In the genomic region with DNA sequence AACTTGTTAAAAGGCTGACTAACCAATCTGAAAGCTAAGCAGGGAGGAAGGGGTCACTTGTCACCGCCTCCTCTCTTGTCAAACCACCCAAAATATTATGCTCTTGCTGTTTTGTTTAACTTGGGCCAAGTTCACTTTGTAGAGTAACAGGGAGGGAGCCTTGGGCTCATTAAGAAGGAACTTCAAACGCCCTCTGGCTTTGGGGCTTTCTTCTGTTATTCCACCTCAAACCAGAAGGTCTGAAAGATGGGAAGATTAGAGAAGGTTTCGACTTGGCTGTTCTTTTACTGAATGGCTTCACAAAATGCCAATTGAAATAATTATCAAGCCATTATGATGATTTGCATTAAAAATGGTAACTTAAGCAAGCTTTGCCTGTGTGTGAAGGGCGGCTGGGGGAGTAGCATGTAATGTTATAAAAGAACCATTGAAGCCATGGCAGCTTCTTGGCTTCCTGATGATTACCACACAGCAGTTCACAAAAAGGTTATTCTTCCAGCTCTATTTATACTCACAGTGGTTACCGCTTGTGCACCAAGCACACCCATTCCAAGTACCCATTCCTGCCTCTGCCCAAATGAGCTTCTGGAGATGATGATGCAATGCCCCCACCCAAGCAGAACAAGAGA, we compare ENCODE assay signal across 22 mouse cellular contexts.
DNase-seq lines count a peak whose midpoint lies in the region; ATAC-seq and TF ChIP-seq lines count a peak whose summit lies in the region.
"Had no signal": no experiment of that assay in that cellular context is flagged by ENCODE, and none has a peak within 500 bp of the region (broad histone marks: within the 10 kb centered on the region; RNA-seq: fewer than 3 reads in every experiment).

No protein-coding gene starts in this region.

- no peak overlapping the region for H3K27ac ChIP-seq in hindbrain, embryonic 14.5 days
- no peak overlapping the region for H3K27ac ChIP-seq in hindbrain, embryonic 10.5 days
- no peak overlapping the region for H3K27ac ChIP-seq in midbrain, embryonic 15.5 days
- H3K27ac ChIP-seq in midbrain, embryonic 10.5 days (replicated peaks): no peak overlapping the region
- no peak overlapping the region for H3K27ac ChIP-seq in intestine, embryonic 16.5 days (ENCODE audit: low read length)
- H3K27ac ChIP-seq: heart, adult 2 months; intestine, embryonic 15.5 days; midbrain, embryonic 12.5 days had no signal

- H3K27me3 ChIP-seq in hindbrain, embryonic 14.5 days (ENCODE audit: control insufficient read depth, insufficient read depth, low read length): no peaks in the 10 kb centered on the region
- no peaks in the 10 kb centered on the region for H3K27me3 ChIP-seq in hindbrain, embryonic 10.5 days (ENCODE audit: insufficient read depth, poor library complexity, severe bottlenecking)
- H3K27me3 ChIP-seq in midbrain, embryonic 15.5 days (replicated peaks): no peaks in the 10 kb centered on the region
- no peaks in the 10 kb centered on the region for H3K27me3 ChIP-seq in midbrain, embryonic 10.5 days (ENCODE audit: low read depth, poor library complexity, severe bottlenecking)
- H3K27me3 ChIP-seq in intestine, embryonic 16.5 days (replicated peaks; ENCODE audit: control insufficient read depth, insufficient read depth, low read length): no peaks in the 10 kb centered on the region
- H3K27me3 ChIP-seq: intestine, embryonic 15.5 days; midbrain, embryonic 12.5 days; Patski had no signal

- H3K4me3 ChIP-seq in hindbrain, embryonic 14.5 days (replicated peaks; ENCODE audit: low read length): no peak overlapping the region
- no peak overlapping the region for H3K4me3 ChIP-seq in hindbrain, embryonic 10.5 days
- H3K4me3 ChIP-seq in midbrain, embryonic 15.5 days: no peak overlapping the region
- no peak overlapping the region for H3K4me3 ChIP-seq in midbrain, embryonic 10.5 days
- H3K4me3 ChIP-seq in intestine, embryonic 16.5 days (ENCODE audit: low read length): no peak overlapping the region
- H3K4me3 ChIP-seq: heart, adult 2 months; intestine, embryonic 15.5 days; midbrain, embryonic 12.5 days; myocyte had no signal

- H3K9me3 ChIP-seq in hindbrain, embryonic 14.5 days (ENCODE audit: control insufficient read depth, low read length): no peaks in the 10 kb centered on the region
- H3K9me3 ChIP-seq in hindbrain, embryonic 10.5 days: no peaks in the 10 kb centered on the region
- no peaks in the 10 kb centered on the region for H3K9me3 ChIP-seq in midbrain, embryonic 15.5 days
- no peaks in the 10 kb centered on the region for H3K9me3 ChIP-seq in midbrain, embryonic 10.5 days (replicated peaks)
- no peaks in the 10 kb centered on the region for H3K9me3 ChIP-seq in intestine, embryonic 16.5 days (ENCODE audit: control insufficient read depth, low read length)
- H3K9me3 ChIP-seq: intestine, embryonic 15.5 days; midbrain, embryonic 12.5 days had no signal

- DNase-seq in hindbrain, embryonic 14.5 days (ENCODE audit: low spot score): no peak
- no peak for DNase-seq in hindbrain, embryonic 10.5 days (ENCODE audit: low spot score)
- no peak for DNase-seq in midbrain, embryonic 10.5 days (ENCODE audit: low spot score)
- peak; percentile 4 for DNase-seq in ZHBTc4 (ENCODE audit: low read depth, low spot score)
- DNase-seq in brain, embryonic 14.5 days (ENCODE audit: low read depth): peak; percentile 72
- DNase-seq: adrenal gland, postnatal 10 days; cerebellum, adult 11 months; cerebellum, postnatal 36 days; gastrocnemius, postnatal 10 days; heart, adult 2 months; heart, postnatal 36 days; liver; retina, postnatal 1 day; thymus, postnatal 14 days had no signal

- WGBS in hindbrain, embryonic 14.5 days: 55% methylated on average over 5 of the region's 5 CpGs
- WGBS in hindbrain, embryonic 10.5 days: 78% methylated on average over 5 of the region's 5 CpGs
- WGBS in midbrain, embryonic 15.5 days: 53% methylated on average over 5 of the region's 5 CpGs
- WGBS in midbrain, embryonic 10.5 days: 82% methylated on average over 5 of the region's 5 CpGs
- 72% methylated on average over 5 of the region's 5 CpGs for WGBS in intestine, embryonic 16.5 days

- no peak overlapping the region for H3K9ac ChIP-seq in hindbrain, embryonic 14.5 days
- no peak overlapping the region for H3K9ac ChIP-seq in midbrain, embryonic 15.5 days
- no peak overlapping the region for H3K9ac ChIP-seq in intestine, embryonic 16.5 days (ENCODE audit: low read depth, low read length)
- H3K9ac ChIP-seq: intestine, embryonic 15.5 days; midbrain, embryonic 12.5 days had no signal

- TF ChIP-seq POLR2A in brain, embryonic 14.5 days (IDR thresholded peaks at IDR 0.05; ENCODE audit: borderline replicate concordance, extremely low read depth, insufficient read depth, insufficient read length, poor library complexity, severe bottlenecking): no peak

- H3K36me3 ChIP-seq in hindbrain, embryonic 14.5 days (replicated peaks; ENCODE audit: control insufficient read depth, insufficient read depth): no peaks in the 10 kb centered on the region
- H3K36me3 ChIP-seq in hindbrain, embryonic 10.5 days: no peaks in the 10 kb centered on the region
- H3K36me3 ChIP-seq in midbrain, embryonic 15.5 days (replicated peaks): no peaks in the 10 kb centered on the region
- no peaks in the 10 kb centered on the region for H3K36me3 ChIP-seq in midbrain, embryonic 10.5 days
- no peaks in the 10 kb centered on the region for H3K36me3 ChIP-seq in intestine, embryonic 16.5 days (ENCODE audit: control insufficient read depth, insufficient read depth, low read length)
- H3K36me3 ChIP-seq: intestine, embryonic 15.5 days; midbrain, embryonic 12.5 days had no signal

- peak; percentile 66; the same call in 1 of the 2 replicates for ATAC-seq in hindbrain, embryonic 14.5 days (ENCODE audit: low FRiP score)
- 0 out of 2 replicates have a peak, but pooled peaks have one; percentile 17 for ATAC-seq in midbrain, embryonic 15.5 days (replicated peaks)
- no peak for ATAC-seq in intestine, embryonic 16.5 days
- ATAC-seq: activated CD4-positive, CD25-positive, alpha-beta regulatory T cell, adult 4 months; intestine, embryonic 15.5 days; lung, postnatal 0 days; Patski had no signal

- H3K4me1 ChIP-seq in hindbrain, embryonic 14.5 days (replicated peaks; ENCODE audit: control insufficient read depth, insufficient read depth, low read length): no peaks in the 10 kb centered on the region
- no peaks in the 10 kb centered on the region for H3K4me1 ChIP-seq in hindbrain, embryonic 10.5 days (replicated peaks)
- H3K4me1 ChIP-seq in midbrain, embryonic 15.5 days: no peaks in the 10 kb centered on the region
- no peaks in the 10 kb centered on the region for H3K4me1 ChIP-seq in midbrain, embryonic 10.5 days
- H3K4me1 ChIP-seq in intestine, embryonic 16.5 days (ENCODE audit: control insufficient read depth, insufficient read depth, low read length): no peaks in the 10 kb centered on the region
- H3K4me1 ChIP-seq: intestine, embryonic 15.5 days; midbrain, embryonic 12.5 days had no signal

- no peak overlapping the region for H3K4me2 ChIP-seq in hindbrain, embryonic 14.5 days (replicated peaks)
- H3K4me2 ChIP-seq in midbrain, embryonic 15.5 days: no peak overlapping the region
- no peak overlapping the region for H3K4me2 ChIP-seq in intestine, embryonic 16.5 days (ENCODE audit: low read depth, low read length)
- H3K4me2 ChIP-seq: intestine, embryonic 15.5 days; midbrain, embryonic 12.5 days had no signal

- no peak for TF ChIP-seq CTCF in brain, embryonic 14.5 days (IDR thresholded peaks at IDR 0.05; ENCODE audit: borderline replicate concordance, extremely low read depth, insufficient read depth, insufficient read length)

Comparison
In these comparisons a context has a peak if more than half of its experiments do, and no peak if none do; other contexts are left out.
1. DNase-seq: peak in ZHBTc4 (single experiment) and brain, embryonic 14.5 days (single experiment); none in hindbrain, embryonic 14.5 days (single experiment), hindbrain, embryonic 10.5 days (single experiment) and midbrain, embryonic 10.5 days (single experiment).